Mouse (Mus musculus) heart, embryonic 15.5 days (tissue): ENCODE data around the gene Evl. TPM values are rescaled to one million over a fixed set of nuclear protein-coding genes. Genes with fewer than 3 reads are reported as not detected.

Experiments
- ATAC-seq: fragments of 200-750 bp; cut with Nextera tagmentation; replicated peaks from 2 replicates; pipeline ENCODE4 v1.8.0; 2017; ENCODE audit warnings: low read depth, moderate TSS enrichment; ENCODE audit not compliant: insufficient number of reproducible peaks, insufficient read depth, low FRiP score
- H3K27ac ChIP-seq: fragments of 300-500 bp; sonication (generic); 2 replicates; pipeline ENCODE4 v1.5.1; 2015; ENCODE audit warnings: mild to moderate bottlenecking, inconsistent platforms
- H3K27me3 ChIP-seq: fragments of 300-500 bp; sonication (generic); 2 replicates; pipeline ENCODE4 v1.6.1; 2015; ENCODE audit warnings: inconsistent platforms
- H3K36me3 ChIP-seq: fragments of 300-500 bp; sonication (generic); 2 replicates; pipeline ENCODE4 v1.6.1; 2015; ENCODE audit warnings: mild to moderate bottlenecking, inconsistent platforms
- H3K4me1 ChIP-seq: fragments of 300-500 bp; sonication (generic); replicated peaks from 2 replicates; pipeline ENCODE4 v1.6.1; 2015; ENCODE audit warnings: inconsistent platforms
- H3K4me2 ChIP-seq: fragments of 300-500 bp; sonication (generic); 2 replicates; pipeline ENCODE4 v1.6.1; 2015; ENCODE audit warnings: inconsistent platforms, mild to moderate bottlenecking, moderate library complexity
- H3K4me3 ChIP-seq: fragments of 300-500 bp; sonication (generic); 2 replicates; pipeline ENCODE4 v1.5.1; 2015; ENCODE audit warnings: mild to moderate bottlenecking, inconsistent platforms
- H3K9ac ChIP-seq: fragments of 300-500 bp; sonication (generic); 2 replicates; pipeline ENCODE4 v1.6.1; 2015; ENCODE audit warnings: mild to moderate bottlenecking, inconsistent platforms
- H3K9me3 ChIP-seq: fragments of 300-500 bp; sonication (generic); replicated peaks from 2 replicates; pipeline ENCODE4 v1.6.1; 2016; ENCODE audit warnings: inconsistent platforms
- WGBS: fragments of 180-500 bp; shearing (Covaris S2); methylation state at CpG from one replicate; pipeline ENCODE4 v1.1.7; 2015; ENCODE audit warnings: mixed read lengths; 5-methylcytosine and 5-hydroxymethylcytosine counted together
- polyA plus RNA-seq: library from polyadenylated mRNA; unstranded; fragments of >200 nt; fragmentation: Nextera tagmentation; extraction: Ambion mirVana; gene quantifications from 2 replicates; pipeline ENCODE4 v1.2.1, GENCODE M21; 2015

Gene Evl
- polyA plus RNA-seq, 1 experiment from 2014 or later, result 33.8 TPM

- peaks cover 44% of the 10 kb centered on the region for H3K36me3 ChIP-seq
- peak; percentile 47; the same call in 1 of the 2 replicates for ATAC-seq
- H3K27ac ChIP-seq, result peak overlapping the region; percentile 28; the same call in 1 of the 2 replicates
Measured at GRCm38 (mm10) chr12:108651053-108651660, 96.6 kb downstream of the Evl start.

GRCm38 (mm10) chr12:108653358-108654335 lies 99.1 kb downstream of the Evl start:
- no peak for ATAC-seq
- Histone ChIP-seq H3K27ac (0 out of 2 replicates have a peak overlapping the region, but pooled peaks have one; percentile 9), H3K4me3 (no peak overlapping the region), H3K9ac (no peak overlapping the region), H3K9me3 (no peaks in the 10 kb centered on the region), H3K4me1 (peaks cover 32% of the 10 kb centered on the region), H3K36me3 (peaks cover 39% of the 10 kb centered on the region), H3K4me2 (no peak overlapping the region), H3K27me3 (no peaks in the 10 kb centered on the region)
- 76% methylated on average over 11 of the region's 11 CpGs for WGBS

More at GRCm38 (mm10) chr12:108651053-108651660, 96.6 kb downstream of the Evl start:
- H3K4me1 ChIP-seq, result peaks cover 16% of the 10 kb centered on the region
- H3K9ac ChIP-seq, result no peak overlapping the region
- no peaks in the 10 kb centered on the region for H3K9me3 ChIP-seq
- 55% methylated on average over 7 of the region's 7 CpGs for WGBS
- no peak overlapping the region for H3K4me2 ChIP-seq
- H3K27me3 ChIP-seq, result no peaks in the 10 kb centered on the region
- H3K4me3 ChIP-seq, result no peak overlapping the region

DNA sequence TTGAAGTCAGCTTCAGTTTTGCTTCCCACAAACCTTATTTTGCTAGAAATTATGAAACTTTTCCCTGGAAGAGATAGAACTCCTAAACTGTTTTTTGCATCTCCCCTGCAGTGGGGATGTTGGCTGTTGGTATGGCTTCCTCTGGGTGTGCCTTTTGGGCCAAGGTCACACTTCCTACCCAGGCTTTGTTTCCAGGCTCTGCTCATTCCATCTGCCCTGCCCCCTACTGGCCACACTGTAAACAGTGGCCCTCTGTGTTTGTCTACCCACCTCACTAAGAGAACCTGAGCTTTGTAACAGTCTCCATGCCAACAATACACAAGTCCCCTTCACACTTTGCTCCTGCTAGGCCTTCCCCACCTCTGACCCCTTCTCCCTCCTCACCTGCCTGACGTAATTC lies 102.8 kb downstream of the Evl start:
- Histone ChIP-seq H3K27ac (peak overlapping the region; percentile 18; the same call in 1 of the 2 replicates), H3K4me2 (no peak overlapping the region), H3K9me3 (no peaks in the 10 kb centered on the region), H3K4me3 (no peak overlapping the region), H3K9ac (no peak overlapping the region), H3K4me1 (peaks cover 20% of the 10 kb centered on the region), H3K36me3 (peaks cover 18% of the 10 kb centered on the region), H3K27me3 (no peaks in the 10 kb centered on the region)
- 0 out of 2 replicates have a peak, but pooled peaks have one; percentile 42 for ATAC-seq
- 88% methylated on average over 1 of the region's 1 CpGs for WGBS

GRCm38 (mm10) chr12:108668606-108669235 lies 114.2 kb downstream of the Evl start:
- 53% methylated on average over 8 of the region's 8 CpGs for WGBS
- H3K9ac ChIP-seq, result no peak overlapping the region
- no peak overlapping the region for H3K4me2 ChIP-seq
- peaks cover 14% of the 10 kb centered on the region for H3K4me1 ChIP-seq
- no peak; the same call in 1 of the 2 replicates for ATAC-seq
- no peak overlapping the region for H3K4me3 ChIP-seq
- no peaks in the 10 kb centered on the region for H3K9me3 ChIP-seq
- no peaks in the 10 kb centered on the region for H3K27me3 ChIP-seq
- peaks cover 6% of the 10 kb centered on the region for H3K36me3 ChIP-seq
- H3K27ac ChIP-seq, result peak overlapping the region; percentile 65

- H3K36me3 ChIP-seq, result peaks cover 8% of the 10 kb centered on the region
- H3K27me3 ChIP-seq, result no peaks in the 10 kb centered on the region
- peaks cover 23% of the 10 kb centered on the region for H3K4me1 ChIP-seq
- H3K9me3 ChIP-seq, result no peaks in the 10 kb centered on the region
- no peak for ATAC-seq
- WGBS, result 68% methylated on average over 2 of the region's 2 CpGs
- H3K9ac ChIP-seq, result no peak overlapping the region
- H3K4me2 ChIP-seq, result no peak overlapping the region
- no peak overlapping the region for H3K4me3 ChIP-seq
- no peak overlapping the region for H3K27ac ChIP-seq
Measured at GRCm38 (mm10) chr12:108671541-108671940, 117.0 kb downstream of the Evl start.

DNA sequence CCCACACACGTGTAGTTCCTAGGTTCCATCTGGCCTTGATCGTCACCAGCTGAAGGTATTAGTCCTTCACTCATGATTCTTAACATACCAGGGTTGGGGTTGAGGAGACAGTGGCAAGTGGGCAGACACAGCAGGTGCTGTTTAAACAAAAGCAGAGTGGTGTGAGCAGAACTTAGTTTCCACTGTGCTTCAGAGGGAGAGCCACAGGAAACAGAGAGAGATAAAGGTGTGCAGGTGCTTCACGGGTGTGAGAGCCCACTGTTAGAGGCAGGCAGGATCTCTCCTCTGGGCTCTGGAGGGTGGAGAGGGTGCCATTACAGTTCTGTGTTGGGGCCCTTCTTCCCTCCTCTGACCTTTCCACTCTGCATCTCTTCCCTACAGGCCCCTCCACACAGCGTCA lies 118.4 kb downstream of the Evl start:
- Histone ChIP-seq H3K4me2 (no peak overlapping the region), H3K4me3 (no peak overlapping the region), H3K36me3 (peaks cover 18% of the 10 kb centered on the region), H3K9me3 (no peaks in the 10 kb centered on the region), H3K27ac (no peak overlapping the region), H3K9ac (no peak overlapping the region), H3K27me3 (no peaks in the 10 kb centered on the region), H3K4me1 (peaks cover 22% of the 10 kb centered on the region)
- no peak for ATAC-seq
- WGBS, result 78% methylated on average over 4 of the region's 4 CpGs

- Histone ChIP-seq H3K27me3 (no peaks in the 10 kb centered on the region), H3K9ac (no peak overlapping the region), H3K4me3 (no peak overlapping the region), H3K27ac (no peak overlapping the region), H3K4me2 (no peak overlapping the region), H3K9me3 (no peaks in the 10 kb centered on the region), H3K36me3 (peaks cover 18% of the 10 kb centered on the region), H3K4me1 (peaks cover 17% of the 10 kb centered on the region)
- no peak for ATAC-seq
- 90% methylated on average over 3 of the region's 3 CpGs for WGBS
Measured at GRCm38 (mm10) chr12:108673546-108673945, 119.0 kb downstream of the Evl start.

DNA sequence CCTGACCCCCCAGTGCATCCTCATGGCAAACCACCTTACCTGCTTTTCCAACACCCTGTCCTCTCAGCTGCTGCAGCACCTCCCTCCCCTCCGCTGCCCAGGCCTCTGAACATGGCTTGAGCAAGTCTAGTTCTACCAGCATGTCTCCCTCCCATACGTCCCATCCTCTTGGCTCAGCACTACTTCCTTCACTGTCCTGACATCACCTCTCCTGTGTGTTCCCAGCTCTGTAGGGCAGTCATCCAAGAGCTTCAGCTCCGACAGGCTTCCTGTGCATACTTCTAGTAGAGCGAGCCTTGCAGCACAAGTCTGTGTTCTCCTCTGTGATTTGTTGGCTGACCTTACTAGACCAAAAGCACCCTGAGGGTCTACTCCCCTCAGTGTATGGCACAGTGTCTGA lies 120.0 kb downstream of the Evl start:
- 40% methylated on average over 4 of the region's 4 CpGs for WGBS
- Histone ChIP-seq H3K27ac (peak overlapping the region; percentile 20; the same call in 1 of the 2 replicates), H3K4me1 (peaks cover 9% of the 10 kb centered on the region), H3K9me3 (no peaks in the 10 kb centered on the region), H3K9ac (no peak overlapping the region), H3K4me3 (no peak overlapping the region), H3K36me3 (peaks cover 21% of the 10 kb centered on the region), H3K27me3 (no peaks in the 10 kb centered on the region), H3K4me2 (no peak overlapping the region)
- peak; percentile 58 for ATAC-seq

DNA sequence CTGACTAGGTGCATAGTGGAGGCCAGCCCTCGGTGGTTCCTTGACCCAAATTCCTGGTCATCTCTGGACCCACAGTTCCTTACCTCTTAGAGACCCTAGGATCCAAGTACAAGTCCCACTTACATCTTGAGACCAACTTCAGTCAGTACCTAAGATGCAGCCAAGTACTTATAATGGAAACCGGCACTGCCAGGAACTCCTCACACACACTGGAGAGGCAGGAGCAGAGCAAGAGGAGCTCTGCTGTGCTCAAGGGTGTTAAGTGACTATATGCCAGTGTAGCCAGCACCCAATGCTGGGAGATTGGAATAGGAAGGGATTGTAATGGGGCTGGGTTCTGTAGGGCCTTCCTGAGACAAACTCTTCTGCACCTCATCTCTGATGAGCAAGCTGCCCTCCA lies 120.4 kb downstream of the Evl start:
- H3K27me3 ChIP-seq, result no peaks in the 10 kb centered on the region
- ATAC-seq, result no peak
- 85% methylated on average over 2 of the region's 2 CpGs for WGBS
- peaks cover 9% of the 10 kb centered on the region for H3K4me1 ChIP-seq
- H3K4me2 ChIP-seq, result no peak overlapping the region
- no peaks in the 10 kb centered on the region for H3K9me3 ChIP-seq
- H3K27ac ChIP-seq, result no peak overlapping the region
- peaks cover 25% of the 10 kb centered on the region for H3K36me3 ChIP-seq
- H3K9ac ChIP-seq, result no peak overlapping the region
- no peak overlapping the region for H3K4me3 ChIP-seq

DNA sequence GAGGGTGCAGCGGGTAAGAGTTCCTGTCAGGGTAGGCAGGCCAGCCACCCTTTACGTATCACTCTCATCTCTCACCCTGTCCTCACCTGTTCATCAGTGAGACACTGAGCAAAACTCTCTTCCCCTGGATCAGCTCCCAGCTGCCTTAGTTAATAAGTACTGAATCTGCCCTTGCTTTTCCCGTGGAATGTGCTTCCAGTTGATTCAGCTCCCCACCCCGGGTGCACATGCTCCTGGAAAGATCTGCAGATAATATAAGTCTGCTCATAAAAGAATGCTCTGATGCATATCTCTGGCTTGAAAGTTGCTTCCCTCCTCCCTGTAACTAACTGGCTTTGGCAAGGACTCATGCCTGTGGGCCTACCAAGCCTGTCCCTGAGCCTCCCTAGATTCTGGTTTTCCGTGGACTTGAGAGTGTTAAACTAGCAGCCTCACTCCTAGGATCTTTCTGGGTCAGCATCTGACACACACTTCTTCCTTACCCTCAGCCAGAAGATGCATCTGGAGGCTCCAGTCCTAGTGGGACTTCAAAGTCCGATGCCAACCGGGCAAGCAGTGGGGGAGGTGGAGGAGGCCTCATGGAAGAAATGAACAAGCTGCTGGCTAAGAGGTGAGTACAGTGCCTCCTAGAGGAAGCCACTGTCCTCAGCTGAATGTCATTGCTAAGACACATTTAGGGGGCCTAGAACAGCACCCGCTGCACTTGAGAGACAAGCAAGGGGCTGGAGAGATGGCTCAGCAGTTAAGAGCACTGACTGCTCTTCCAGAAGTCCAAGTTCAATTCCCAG lies 121.3 kb downstream of the Evl start:
- Histone ChIP-seq H3K36me3 (peaks cover 33% of the 10 kb centered on the region), H3K27ac (no peak overlapping the region), H3K4me3 (no peak overlapping the region), H3K4me2 (no peak overlapping the region), H3K4me1 (peaks cover 9% of the 10 kb centered on the region), H3K27me3 (no peaks in the 10 kb centered on the region), H3K9ac (no peak overlapping the region), H3K9me3 (no peaks in the 10 kb centered on the region)
- 71% methylated on average over 8 of the region's 8 CpGs for WGBS
- no peak for ATAC-seq
